Mouse (Mus musculus) hindbrain, embryonic 14.5 days (tissue): ENCODE data around the gene Herc1. TPM values are rescaled to one million over a fixed set of nuclear protein-coding genes. Genes with fewer than 3 reads are reported as not detected.

ENCODE experiments used
- ATAC-seq: fragments of 200-750 bp; cut with Nextera tagmentation; 2 replicates; pipeline ENCODE4 v1.8.0; 2017; ENCODE audit warnings: moderate number of reproducible peaks, mild to moderate bottlenecking, moderate TSS enrichment, moderate library complexity; ENCODE audit not compliant: low FRiP score
- DNase-seq: peaks from one replicate; pipeline ENCODE4 v3.0.0-alpha.2; 2015; ENCODE audit warnings: low spot score
- H3K27ac ChIP-seq: fragments of 300-500 bp; sonication (generic); 2 replicates; pipeline ENCODE4 v1.5.1; 2014; ENCODE audit warnings: mild to moderate bottlenecking, moderate library complexity
- H3K27me3 ChIP-seq: fragments of 300-500 bp; sonication (generic); 2 replicates; pipeline ENCODE4 v1.6.1; 2014; ENCODE audit warnings: mild to moderate bottlenecking, low read length, mixed read lengths; ENCODE audit not compliant: control insufficient read depth, insufficient read depth
- H3K36me3 ChIP-seq: fragments of 300-500 bp; sonication (generic); replicated peaks from 2 replicates; pipeline ENCODE4 v1.6.1; 2014; ENCODE audit not compliant: control insufficient read depth, insufficient read depth
- H3K4me1 ChIP-seq: fragments of 300-500 bp; sonication (generic); replicated peaks from 2 replicates; pipeline ENCODE4 v1.6.1; 2014; ENCODE audit warnings: antibody characterized with exemption, low read length, mixed read lengths; ENCODE audit not compliant: control insufficient read depth, insufficient read depth
- H3K4me2 ChIP-seq: fragments of 300-500 bp; sonication (generic); replicated peaks from 2 replicates; pipeline ENCODE4 v1.6.1; 2014; ENCODE audit warnings: mild to moderate bottlenecking, moderate library complexity
- H3K4me3 ChIP-seq: fragments of 300-500 bp; sonication (generic); replicated peaks from 2 replicates; pipeline ENCODE4 v1.5.1; 2014; ENCODE audit warnings: mild to moderate bottlenecking, low read length
- H3K9ac ChIP-seq: fragments of 300-500 bp; sonication (generic); 2 replicates; pipeline ENCODE4 v1.6.1; 2014
- H3K9me3 ChIP-seq: fragments of 300-500 bp; sonication (generic); 2 replicates; pipeline ENCODE4 v1.6.1; 2016; ENCODE audit warnings: low read length; ENCODE audit not compliant: control insufficient read depth
- WGBS: fragments of 180-500 bp; shearing (Covaris S2); extraction: QIAGEN DNeasy Blood & Tissue Kit; methylation state at CpG from one replicate; pipeline ENCODE4 v1.1.7; 2014; 5-methylcytosine and 5-hydroxymethylcytosine counted together
- polyA plus RNA-seq: library from polyadenylated mRNA; unstranded; fragments of >200 nt; fragmentation: Nextera tagmentation; extraction: Ambion mirVana; gene quantifications from 2 replicates; pipeline ENCODE4 v1.2.1, GENCODE M21; 2014

Gene Herc1
- polyA plus RNA-seq, 1 experiment from 2014 or later: 54.7 TPM

GRCm38 (mm10) chr9:66505141-66505917, 155.1 kb downstream of the Herc1 start:
- Histone ChIP-seq H3K4me3 (no peak overlapping the region), H3K27ac (peak overlapping the region; percentile 58), H3K4me1 (peaks cover 3% of the 10 kb centered on the region; the same call in 1 of the 2 replicates), H3K27me3 (no peaks in the 10 kb centered on the region), H3K9me3 (no peaks in the 10 kb centered on the region), H3K36me3 (peaks cover 88% of the 10 kb centered on the region), H3K9ac (no peak overlapping the region), H3K4me2 (no peak overlapping the region)
- DNase-seq (no peak), ATAC-seq (no peak)
- 49% methylated on average over 9 of the region's 9 CpGs for WGBS

- DNase-seq (no peak), ATAC-seq (peak; percentile 21; the same call in 1 of the 2 replicates)
- Histone ChIP-seq H3K9me3 (no peaks in the 10 kb centered on the region), H3K4me2 (no peak overlapping the region), H3K27me3 (no peaks in the 10 kb centered on the region), H3K4me3 (no peak overlapping the region), H3K4me1 (peaks cover 9% of the 10 kb centered on the region), H3K9ac (no peak overlapping the region), H3K36me3 (peaks cover 81% of the 10 kb centered on the region), H3K27ac (peak overlapping the region; percentile 58; the same call in 1 of the 2 replicates)
- 10% methylated on average over 4 of the region's 4 CpGs for WGBS
These were observed 155.8 kb downstream of the Herc1 start for GRCm38 (mm10) chr9:66506011-66506410.

GRCm38 (mm10) chr9:66506424-66506823, 156.2 kb downstream of the Herc1 start:
- ATAC-seq (no peak), DNase-seq (no peak)
- Histone ChIP-seq H3K9ac (no peak overlapping the region), H3K27me3 (no peaks in the 10 kb centered on the region), H3K4me2 (no peak overlapping the region), H3K4me3 (no peak overlapping the region), H3K9me3 (no peaks in the 10 kb centered on the region), H3K36me3 (peaks cover 77% of the 10 kb centered on the region), H3K27ac (no peak overlapping the region), H3K4me1 (peaks cover 11% of the 10 kb centered on the region)

- Histone ChIP-seq H3K27me3 (no peaks in the 10 kb centered on the region), H3K4me1 (peaks cover 14% of the 10 kb centered on the region), H3K27ac (no peak overlapping the region), H3K9me3 (no peaks in the 10 kb centered on the region), H3K4me2 (no peak overlapping the region), H3K4me3 (no peak overlapping the region), H3K9ac (no peak overlapping the region), H3K36me3 (peaks cover 64% of the 10 kb centered on the region)
- ATAC-seq (no peak), DNase-seq (no peak)
- 89% methylated on average over 3 of the region's 3 CpGs for WGBS
These were observed 157.4 kb downstream of the Herc1 start for GRCm38 (mm10) chr9:66507684-66508083.

- peaks cover 59% of the 10 kb centered on the region for H3K36me3 ChIP-seq
These were observed 158.7 kb downstream of the Herc1 start for GRCm38 (mm10) chr9:66508890-66509399.

GRCm38 (mm10) chr9:66510351-66510841, 160.1 kb downstream of the Herc1 start:
- H3K27me3 ChIP-seq: no peaks in the 10 kb centered on the region
- H3K36me3 ChIP-seq: peaks cover 58% of the 10 kb centered on the region
- peak overlapping the region; percentile 72 for H3K9ac ChIP-seq
- ATAC-seq (no peak), DNase-seq (no peak)
- peak overlapping the region; percentile 49; the same call in 1 of the 2 replicates for H3K4me3 ChIP-seq
- H3K4me1 ChIP-seq: peaks cover 17% of the 10 kb centered on the region
- no peaks in the 10 kb centered on the region for H3K9me3 ChIP-seq
- 59% methylated on average over 7 of the region's 7 CpGs for WGBS
- peak overlapping the region; percentile 93 for H3K27ac ChIP-seq
- peak overlapping the region; percentile 87 for H3K4me2 ChIP-seq

More at GRCm38 (mm10) chr9:66508890-66509399, 158.7 kb downstream of the Herc1 start:
- Histone ChIP-seq H3K4me3 (no peak overlapping the region), H3K27ac (no peak overlapping the region), H3K4me2 (no peak overlapping the region), H3K4me1 (peaks cover 17% of the 10 kb centered on the region), H3K9me3 (no peaks in the 10 kb centered on the region), H3K9ac (no peak overlapping the region), H3K27me3 (no peaks in the 10 kb centered on the region)
- ATAC-seq: no peak
- 72% methylated on average over 4 of the region's 4 CpGs for WGBS
- DNase-seq: no peak

GRCm38 (mm10) chr9:66510944-66511343, 160.7 kb downstream of the Herc1 start:
- peaks cover 57% of the 10 kb centered on the region for H3K36me3 ChIP-seq
- WGBS: 0% methylated on average over 2 of the region's 2 CpGs
- no peak for DNase-seq

GRCm38 (mm10) chr9:66511580-66512350, 161.5 kb downstream of the Herc1 start:
- Histone ChIP-seq H3K9ac (peak overlapping the region; percentile 72), H3K4me1 (peaks cover 17% of the 10 kb centered on the region), H3K4me2 (peak overlapping the region; percentile 87), H3K4me3 (peak overlapping the region; percentile 49), H3K36me3 (peaks cover 60% of the 10 kb centered on the region), H3K27ac (peak overlapping the region; percentile 93), H3K27me3 (no peaks in the 10 kb centered on the region), H3K9me3 (no peaks in the 10 kb centered on the region)
- ATAC-seq: peak; percentile 93
- WGBS: under 1% methylated on average over 76 of the region's 78 CpGs
- peak; percentile 97 for DNase-seq

More at GRCm38 (mm10) chr9:66510944-66511343, 160.7 kb downstream of the Herc1 start:
- Histone ChIP-seq H3K9me3 (no peaks in the 10 kb centered on the region), H3K4me2 (peak overlapping the region; percentile 87), H3K4me1 (peaks cover 17% of the 10 kb centered on the region), H3K27ac (peak overlapping the region; percentile 93), H3K27me3 (no peaks in the 10 kb centered on the region), H3K4me3 (peak overlapping the region; percentile 49), H3K9ac (peak overlapping the region; percentile 72)
- no peak for ATAC-seq

- H3K9ac ChIP-seq: peak overlapping the region; percentile 72
- H3K36me3 ChIP-seq: peaks cover 60% of the 10 kb centered on the region
- ATAC-seq (peak; percentile 87), DNase-seq (peak; percentile 83)
- peak overlapping the region; percentile 93 for H3K27ac ChIP-seq
- peak overlapping the region; percentile 49 for H3K4me3 ChIP-seq
- no peaks in the 10 kb centered on the region for H3K9me3 ChIP-seq
- WGBS: under 1% methylated on average over 8 of the region's 8 CpGs
- H3K4me2 ChIP-seq: peak overlapping the region; percentile 87
- H3K27me3 ChIP-seq: no peaks in the 10 kb centered on the region
- peaks cover 17% of the 10 kb centered on the region for H3K4me1 ChIP-seq
These were observed 162.1 kb downstream of the Herc1 start for GRCm38 (mm10) chr9:66512351-66512671.
